Mouse (Mus musculus) limb, embryonic 10.5 days (tissue): ENCODE data around the gene Nckap5. TPM values are rescaled to one million over a fixed set of nuclear protein-coding genes. Genes with fewer than 3 reads are reported as not detected.

Experiments
- DNase-seq: peaks from one replicate; pipeline ENCODE4 v3.0.0-alpha.2; 2017; ENCODE audit warnings: low spot score
- H3K27ac ChIP-seq: fragments of 300-500 bp; sonication (generic); 2 replicates; pipeline ENCODE4 v1.5.1; 2016; ENCODE audit warnings: mild to moderate bottlenecking
- H3K27me3 ChIP-seq: fragments of 300-500 bp; sonication (generic); 2 replicates; pipeline ENCODE4 v1.6.1; 2016; ENCODE audit warnings: low read depth, mild to moderate bottlenecking; ENCODE audit not compliant: poor library complexity, severe bottlenecking
- H3K36me3 ChIP-seq: fragments of 300-500 bp; sonication (generic); 2 replicates; pipeline ENCODE4 v1.6.1; 2016; ENCODE audit warnings: mild to moderate bottlenecking, moderate library complexity
- H3K4me1 ChIP-seq: fragments of 300-500 bp; sonication (generic); 2 replicates; pipeline ENCODE4 v1.6.1; 2016
- H3K4me3 ChIP-seq: fragments of 300-500 bp; sonication (generic); 2 replicates; pipeline ENCODE4 v1.5.1; 2016; ENCODE audit warnings: mild to moderate bottlenecking, moderate library complexity
- H3K9me3 ChIP-seq: fragments of 300-500 bp; sonication (generic); replicated peaks from 2 replicates; pipeline ENCODE4 v1.6.1; 2016; ENCODE audit warnings: mild to moderate bottlenecking
- WGBS: fragments of 180-500 bp; shearing (Covaris S2); methylation state at CpG from one replicate; pipeline ENCODE4 v1.1.7; 2016; 5-methylcytosine and 5-hydroxymethylcytosine counted together
- polyA plus RNA-seq: library from polyadenylated mRNA; unstranded; fragments of >200 nt; fragmentation: Nextera tagmentation; extraction: Ambion mirVana; gene quantifications from 2 replicates; pipeline ENCODE4 v1.2.1, GENCODE M21; 2016

The Nckap5 gene
- polyA plus RNA-seq, 1 experiment from 2014 or later = 1.8 TPM

- Histone ChIP-seq H3K4me3 (no peak overlapping the region), H3K36me3 (no peaks in the 10 kb centered on the region), H3K9me3 (no peaks in the 10 kb centered on the region), H3K27me3 (0 out of 2 replicates have a peak, but pooled peaks cover 2% of the 10 kb centered on the region), H3K4me1 (no peaks in the 10 kb centered on the region), H3K27ac (no peak overlapping the region)
- no peak for DNase-seq
- WGBS = 72% methylated on average over 9 of the region's 9 CpGs
These were observed 104.8 kb downstream of the Nckap5 start for GRCm38 (mm10) chr1:126725628-126726367.

- no peak overlapping the region for H3K27ac ChIP-seq
- H3K9me3 ChIP-seq = no peaks in the 10 kb centered on the region
- H3K4me3 ChIP-seq = no peak overlapping the region
- H3K4me1 ChIP-seq = no peaks in the 10 kb centered on the region
- no peaks in the 10 kb centered on the region for H3K36me3 ChIP-seq
- DNase-seq = no peak
- 94% methylated on average over 1 of the region's 1 CpGs for WGBS
- 0 out of 2 replicates have a peak, but pooled peaks cover 2% of the 10 kb centered on the region for H3K27me3 ChIP-seq
These were observed 108.7 kb downstream of the Nckap5 start for GRCm38 (mm10) chr1:126721917-126722316.

- Histone ChIP-seq H3K4me1 (no peaks in the 10 kb centered on the region), H3K27ac (no peak overlapping the region), H3K36me3 (no peaks in the 10 kb centered on the region), H3K4me3 (no peak overlapping the region), H3K27me3 (0 out of 2 replicates have a peak, but pooled peaks cover 2% of the 10 kb centered on the region), H3K9me3 (no peaks in the 10 kb centered on the region)
- DNase-seq = no peak
- 66% methylated on average over 5 of the region's 5 CpGs for WGBS
These were observed 110.8 kb downstream of the Nckap5 start for GRCm38 (mm10) chr1:126719733-126720348.

GRCm38 (mm10) chr1:126706611-126707010 lies 124.0 kb downstream of the Nckap5 start:
- 93% methylated on average over 16 of the region's 16 CpGs for WGBS
- Histone ChIP-seq H3K9me3 (no peaks in the 10 kb centered on the region), H3K4me1 (no peaks in the 10 kb centered on the region), H3K4me3 (no peak overlapping the region), H3K27ac (no peak overlapping the region), H3K36me3 (no peaks in the 10 kb centered on the region), H3K27me3 (peaks cover 14% of the 10 kb centered on the region; the same call in 1 of the 2 replicates)
- no peak for DNase-seq

GRCm38 (mm10) chr1:126700978-126701320 lies 129.7 kb downstream of the Nckap5 start:
- Histone ChIP-seq H3K4me3 (no peak overlapping the region), H3K4me1 (peaks cover 8% of the 10 kb centered on the region), H3K27ac (no peak overlapping the region), H3K27me3 (peaks cover 15% of the 10 kb centered on the region; the same call in 1 of the 2 replicates), H3K36me3 (no peaks in the 10 kb centered on the region), H3K9me3 (no peaks in the 10 kb centered on the region)
- 65% methylated on average over 4 of the region's 4 CpGs for WGBS
- no peak for DNase-seq

GRCm38 (mm10) chr1:126700063-126700977 lies 130.3 kb downstream of the Nckap5 start:
- Histone ChIP-seq H3K36me3 (no peaks in the 10 kb centered on the region), H3K9me3 (no peaks in the 10 kb centered on the region), H3K27me3 (peaks cover 10% of the 10 kb centered on the region; the same call in 1 of the 2 replicates), H3K4me3 (no peak overlapping the region), H3K4me1 (peaks cover 8% of the 10 kb centered on the region), H3K27ac (no peak overlapping the region)
- WGBS = 59% methylated on average over 8 of the region's 8 CpGs
- no peak for DNase-seq

GRCm38 (mm10) chr1:126693585-126693984 lies 137.0 kb downstream of the Nckap5 start:
- no peaks in the 10 kb centered on the region for H3K36me3 ChIP-seq
- H3K27me3 ChIP-seq = peaks cover 5% of the 10 kb centered on the region; the same call in 1 of the 2 replicates
- 89% methylated on average over 7 of the region's 7 CpGs for WGBS
- no peak overlapping the region for H3K4me3 ChIP-seq
- no peaks in the 10 kb centered on the region for H3K4me1 ChIP-seq
- DNase-seq = no peak
- no peak overlapping the region for H3K27ac ChIP-seq
- H3K9me3 ChIP-seq = no peaks in the 10 kb centered on the region

- peaks cover 17% of the 10 kb centered on the region for H3K4me1 ChIP-seq
- H3K4me3 ChIP-seq = no peak overlapping the region
- 71% methylated on average over 5 of the region's 5 CpGs for WGBS
- H3K9me3 ChIP-seq = no peaks in the 10 kb centered on the region
- no peak overlapping the region for H3K27ac ChIP-seq
- no peak for DNase-seq
- no peaks in the 10 kb centered on the region for H3K27me3 ChIP-seq
- H3K36me3 ChIP-seq = no peaks in the 10 kb centered on the region
These were observed 142.0 kb downstream of the Nckap5 start for GRCm38 (mm10) chr1:126688593-126688992.

- 86% methylated on average over 2 of the region's 2 CpGs for WGBS
- H3K4me3 ChIP-seq = no peak overlapping the region
- no peaks in the 10 kb centered on the region for H3K36me3 ChIP-seq
- no peak overlapping the region for H3K27ac ChIP-seq
- peaks cover 23% of the 10 kb centered on the region for H3K4me1 ChIP-seq
- no peak for DNase-seq
- no peaks in the 10 kb centered on the region for H3K9me3 ChIP-seq
- H3K27me3 ChIP-seq = no peaks in the 10 kb centered on the region
These were observed 143.9 kb downstream of the Nckap5 start for GRCm38 (mm10) chr1:126686678-126687077.

GRCm38 (mm10) chr1:126683621-126684445 lies 146.8 kb downstream of the Nckap5 start:
- Histone ChIP-seq H3K9me3 (no peaks in the 10 kb centered on the region), H3K36me3 (no peaks in the 10 kb centered on the region), H3K4me1 (peaks cover 23% of the 10 kb centered on the region), H3K27me3 (no peaks in the 10 kb centered on the region), H3K27ac (no peak overlapping the region), H3K4me3 (no peak overlapping the region)
- WGBS = 62% methylated on average over 11 of the region's 11 CpGs
- DNase-seq = no peak

GRCm38 (mm10) chr1:126681773-126682172 lies 148.8 kb downstream of the Nckap5 start:
- Histone ChIP-seq H3K4me3 (no peak overlapping the region), H3K36me3 (no peaks in the 10 kb centered on the region), H3K27me3 (peaks cover 4% of the 10 kb centered on the region; the same call in 1 of the 2 replicates), H3K4me1 (peaks cover 22% of the 10 kb centered on the region), H3K9me3 (no peaks in the 10 kb centered on the region), H3K27ac (no peak overlapping the region)
- 63% methylated on average over 8 of the region's 8 CpGs for WGBS
- DNase-seq = no peak

GRCm38 (mm10) chr1:126679348-126679747 lies 151.3 kb downstream of the Nckap5 start:
- Histone ChIP-seq H3K36me3 (no peaks in the 10 kb centered on the region), H3K27me3 (peaks cover 4% of the 10 kb centered on the region; the same call in 1 of the 2 replicates), H3K4me3 (no peak overlapping the region), H3K27ac (no peak overlapping the region), H3K9me3 (no peaks in the 10 kb centered on the region), H3K4me1 (peaks cover 21% of the 10 kb centered on the region; the same call in 1 of the 2 replicates)
- WGBS = 92% methylated on average over 1 of the region's 1 CpGs
- DNase-seq = no peak
